Mouse (Mus musculus): ENCODE data around the gene Steap3.

The Steap3 gene

DNA sequence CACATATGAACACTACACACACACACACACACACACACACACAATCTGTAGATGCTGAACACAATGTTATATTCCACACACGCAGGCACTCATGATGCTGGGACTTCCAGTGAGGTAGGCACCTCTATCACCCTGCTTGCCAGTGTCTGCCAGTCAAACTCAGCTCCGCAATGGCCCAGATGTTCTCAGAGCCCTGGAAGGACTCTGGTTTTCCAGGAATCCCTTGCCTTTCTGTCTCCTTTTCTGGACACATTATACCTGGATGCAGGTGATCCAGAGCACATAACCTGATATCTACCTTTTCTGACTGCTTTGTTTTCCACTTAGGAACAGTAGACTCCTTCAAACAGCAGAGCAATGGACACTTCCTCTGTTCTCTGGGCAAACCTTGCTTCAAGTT, 75.8 kb downstream of the Steap3 start:
- no peak for DNase-seq

DNA sequence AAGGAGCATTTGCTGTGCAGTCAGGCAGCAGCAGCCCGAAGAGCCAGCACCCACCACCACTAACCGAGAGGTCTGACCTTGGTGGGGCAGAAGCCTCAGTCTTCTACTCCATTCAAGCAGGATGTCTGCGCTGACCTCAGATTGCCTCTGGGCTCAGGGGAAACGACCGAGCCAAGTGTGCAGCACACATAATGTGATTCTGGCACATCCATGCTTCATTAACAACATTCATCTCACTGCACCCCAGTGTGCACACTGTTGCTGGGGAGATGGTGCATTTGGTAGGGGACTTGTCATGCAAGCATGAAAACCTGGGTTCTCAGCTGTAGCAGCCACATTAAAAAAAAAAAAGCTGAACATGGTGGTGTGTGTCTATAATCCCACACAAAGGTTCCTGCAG, 76.6 kb downstream of the Steap3 start:
- DNase-seq = no peak

DNA sequence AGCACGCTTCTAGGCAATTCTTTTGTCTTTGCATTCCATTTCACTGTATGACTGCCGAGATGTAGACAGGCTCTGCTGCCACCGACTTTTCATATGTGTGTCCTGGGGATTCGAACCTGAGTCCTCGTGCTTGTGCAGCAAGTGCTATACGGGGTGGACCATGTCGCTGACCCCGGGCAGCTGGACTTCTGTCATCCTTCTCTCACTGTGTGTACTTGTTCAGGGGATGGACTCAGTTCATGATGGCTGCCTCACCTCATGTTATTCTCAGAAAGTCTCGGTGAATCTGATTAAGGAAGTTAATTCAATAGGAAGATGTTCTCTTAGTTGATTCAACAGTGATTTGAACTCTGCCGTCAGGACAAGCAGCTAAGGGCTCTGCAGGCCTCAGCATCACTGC, 78.9 kb downstream of the Steap3 start:
- no peak for DNase-seq

DNA sequence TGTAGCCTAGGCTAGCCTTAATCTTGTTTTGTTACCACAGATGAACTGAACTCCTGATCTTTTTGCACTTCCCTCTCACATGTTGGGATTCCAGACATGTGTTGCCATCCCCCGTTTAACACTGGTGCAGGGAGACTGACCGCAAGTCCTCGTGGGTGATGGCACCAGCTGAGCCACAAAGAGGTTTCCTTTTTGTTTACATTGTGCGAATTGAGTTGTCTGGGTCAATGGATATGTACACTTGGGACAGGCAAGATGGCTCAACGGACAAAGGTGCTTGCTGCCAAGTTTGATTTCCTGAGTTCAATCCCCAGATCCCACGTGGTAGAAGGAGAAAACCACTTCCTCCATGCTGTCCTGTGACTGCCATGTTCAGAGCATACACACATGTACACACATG, 80.2 kb downstream of the Steap3 start:
- DNase-seq = no peak

DNA sequence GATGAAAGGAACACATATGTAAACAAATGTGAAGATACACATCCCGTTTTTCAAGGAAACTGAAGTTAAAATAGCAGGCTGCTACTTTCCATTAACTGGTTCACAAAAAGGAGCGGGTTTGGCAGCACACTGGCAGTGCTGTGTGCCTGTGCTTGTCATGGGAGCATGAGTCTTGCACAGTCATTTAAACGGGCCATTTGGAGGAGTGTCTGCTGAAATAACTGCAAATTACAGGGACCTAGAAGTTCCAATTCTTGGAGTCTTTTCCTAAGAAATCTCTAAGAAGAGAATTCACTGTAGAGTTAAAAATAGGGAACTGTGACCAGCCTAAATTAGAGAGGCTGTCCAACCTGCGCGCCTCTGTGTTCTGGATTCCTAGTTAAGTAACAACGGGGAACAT, 81.6 kb downstream of the Steap3 start:
- DNase-seq = no peak

DNA sequence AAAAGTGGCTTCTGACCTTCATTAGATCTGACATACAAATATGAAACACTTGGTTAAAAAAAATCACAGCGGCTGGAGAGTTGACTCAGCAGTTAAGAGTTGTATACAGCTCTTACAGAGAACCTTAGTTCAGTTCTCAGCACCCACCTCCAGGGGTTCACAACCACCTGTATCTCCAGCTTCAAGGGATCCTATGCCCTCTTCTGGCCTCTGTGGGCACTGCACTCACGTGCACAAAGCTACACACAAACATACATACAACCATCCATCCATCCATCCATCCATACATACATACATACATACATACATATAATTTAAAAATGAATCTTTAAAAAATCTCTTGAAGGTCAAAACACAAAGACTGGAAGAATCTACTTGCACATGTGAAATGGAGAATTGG, 82.2 kb downstream of the Steap3 start:
- DNase-seq = no peak

DNA sequence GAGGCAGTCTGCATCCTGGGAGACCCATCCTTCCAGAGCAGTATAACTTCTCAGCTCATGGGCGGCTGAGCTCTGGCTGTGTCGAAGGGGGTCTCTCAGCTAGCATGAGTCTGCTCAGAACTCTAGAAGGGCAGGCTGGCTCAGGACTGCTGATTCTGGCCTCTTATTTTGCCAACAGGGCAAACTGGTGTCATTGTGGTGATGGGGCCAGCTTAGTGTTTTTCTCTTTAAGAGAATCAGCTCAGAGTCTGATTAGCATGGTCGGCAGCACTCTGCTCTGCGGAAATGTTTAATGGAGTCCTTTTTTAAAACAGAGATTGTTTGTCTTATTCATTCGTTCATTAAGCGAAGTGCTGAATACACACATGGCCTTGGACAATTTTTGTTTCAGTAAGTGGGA, 83.3 kb downstream of the Steap3 start:
- no peak for DNase-seq

DNA sequence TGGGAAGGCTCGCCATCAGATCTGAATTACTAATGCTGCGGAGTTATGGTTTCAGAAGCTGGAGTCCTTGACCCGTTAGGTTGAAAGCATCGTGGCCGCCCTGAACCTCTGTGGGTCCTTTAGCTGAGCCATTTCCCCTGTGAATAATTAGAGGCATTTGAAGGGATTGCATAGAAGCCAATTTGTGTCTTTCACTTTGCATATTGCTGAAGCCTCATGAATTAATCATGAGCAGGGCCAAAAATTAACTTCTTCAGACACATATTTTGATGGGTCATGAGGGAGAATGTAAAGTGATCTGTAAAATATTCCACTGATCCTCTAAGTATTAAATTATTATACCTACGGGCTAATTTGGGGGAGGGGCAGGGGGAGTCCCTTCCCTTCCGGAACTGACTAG, 85.4 kb downstream of the Steap3 start:
- DNase-seq = no peak

DNA sequence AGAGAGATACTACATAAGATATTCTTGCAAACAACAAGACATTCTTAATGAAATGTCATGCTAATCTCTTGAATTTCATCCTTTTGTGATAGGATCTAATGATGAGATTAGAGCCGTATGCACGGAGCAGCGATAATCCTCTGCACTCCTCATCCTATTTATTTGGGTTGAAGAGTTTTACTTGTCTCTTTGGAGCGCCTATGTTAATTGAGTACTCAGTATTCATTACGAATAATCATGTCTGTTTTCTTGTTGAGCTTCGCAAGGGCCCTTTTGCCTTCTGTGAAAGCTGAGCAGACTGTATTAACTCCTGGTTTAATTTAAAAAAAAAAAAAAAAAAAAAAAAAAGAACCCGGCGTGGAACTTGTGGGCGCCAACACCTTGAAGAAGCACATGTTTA, 85.8 kb downstream of the Steap3 start:
- DNase-seq = no peak

DNA sequence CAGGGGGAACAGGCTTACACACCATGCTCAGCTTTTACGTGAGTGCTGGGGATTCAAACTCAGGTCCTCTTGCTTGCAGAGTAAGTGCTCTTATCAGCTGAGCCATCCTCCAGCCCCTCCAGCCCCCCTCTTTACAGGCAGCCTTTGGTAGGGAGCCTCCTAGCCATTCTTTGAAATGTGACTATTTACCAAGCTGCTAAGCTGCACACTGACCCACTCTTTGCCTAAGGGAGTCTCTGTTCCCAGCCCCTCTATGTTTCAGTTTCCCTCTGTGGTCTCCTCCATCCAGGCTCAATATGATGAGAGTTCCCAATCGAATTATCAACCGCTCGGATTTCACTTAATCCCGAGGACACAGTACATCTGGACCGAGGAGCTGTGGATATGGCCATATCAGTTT, 86.3 kb downstream of the Steap3 start:
- no peak for DNase-seq

DNA sequence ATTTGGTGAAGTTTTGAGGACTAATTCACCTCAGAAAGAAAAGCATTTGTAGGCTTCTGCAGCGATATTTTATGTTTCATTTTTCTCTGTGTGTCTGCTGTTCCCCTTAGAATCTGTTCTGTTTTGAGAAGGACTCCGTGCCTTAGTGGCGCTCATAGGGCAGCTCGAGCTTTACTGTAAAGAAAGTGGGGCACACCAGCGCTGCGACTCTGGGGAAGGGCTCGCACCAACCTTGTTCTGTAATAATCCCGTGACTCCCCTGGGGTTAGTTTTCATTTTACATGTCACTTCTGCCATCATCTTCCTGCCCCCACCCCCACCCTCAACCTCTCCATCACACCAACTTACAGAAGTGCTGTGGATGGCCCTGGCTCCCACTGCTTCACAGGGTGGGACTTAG, 95.4 kb downstream of the Steap3 start:
- DNase-seq = no peak

DNA sequence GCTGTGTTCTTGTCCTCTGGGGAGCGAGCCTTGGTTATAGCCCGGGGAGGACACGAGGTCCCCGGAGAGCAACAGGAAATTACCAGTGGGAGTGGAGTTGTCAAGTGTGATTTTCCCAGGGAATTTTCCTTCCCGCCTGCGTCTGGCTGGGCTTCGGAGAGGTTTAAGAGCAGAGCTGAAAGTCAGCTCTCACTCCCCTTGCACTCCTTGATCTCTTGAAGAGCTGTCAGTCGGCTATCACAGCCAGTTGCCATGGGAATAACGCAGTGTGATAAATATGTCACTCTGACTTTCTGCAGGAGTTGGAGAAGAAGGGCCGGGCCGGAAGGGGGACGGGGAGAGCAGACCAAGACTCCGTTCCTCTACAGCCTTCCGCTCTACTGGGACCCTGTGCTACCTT, 96.2 kb downstream of the Steap3 start:
- no peak for DNase-seq

DNA sequence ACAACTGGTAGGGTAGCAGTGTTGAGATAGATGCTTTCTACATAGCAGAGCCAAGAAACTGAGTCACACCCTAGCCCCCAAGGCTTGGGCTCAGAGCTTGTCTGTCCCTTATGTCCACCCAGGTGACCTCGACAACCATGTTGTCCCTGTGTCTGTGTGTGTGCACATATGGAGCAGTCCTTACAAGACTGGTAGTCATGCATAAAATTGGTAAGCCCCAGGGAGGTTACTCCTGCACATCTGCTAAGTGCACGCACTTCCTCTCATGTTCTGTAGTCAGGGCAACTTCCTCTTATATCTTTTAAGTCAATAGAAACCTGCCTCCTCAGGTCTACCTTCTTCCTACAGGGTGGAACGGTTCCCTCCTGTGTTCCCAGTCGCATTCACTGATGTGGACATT, 97.5 kb downstream of the Steap3 start:
- DNase-seq = no peak

DNA sequence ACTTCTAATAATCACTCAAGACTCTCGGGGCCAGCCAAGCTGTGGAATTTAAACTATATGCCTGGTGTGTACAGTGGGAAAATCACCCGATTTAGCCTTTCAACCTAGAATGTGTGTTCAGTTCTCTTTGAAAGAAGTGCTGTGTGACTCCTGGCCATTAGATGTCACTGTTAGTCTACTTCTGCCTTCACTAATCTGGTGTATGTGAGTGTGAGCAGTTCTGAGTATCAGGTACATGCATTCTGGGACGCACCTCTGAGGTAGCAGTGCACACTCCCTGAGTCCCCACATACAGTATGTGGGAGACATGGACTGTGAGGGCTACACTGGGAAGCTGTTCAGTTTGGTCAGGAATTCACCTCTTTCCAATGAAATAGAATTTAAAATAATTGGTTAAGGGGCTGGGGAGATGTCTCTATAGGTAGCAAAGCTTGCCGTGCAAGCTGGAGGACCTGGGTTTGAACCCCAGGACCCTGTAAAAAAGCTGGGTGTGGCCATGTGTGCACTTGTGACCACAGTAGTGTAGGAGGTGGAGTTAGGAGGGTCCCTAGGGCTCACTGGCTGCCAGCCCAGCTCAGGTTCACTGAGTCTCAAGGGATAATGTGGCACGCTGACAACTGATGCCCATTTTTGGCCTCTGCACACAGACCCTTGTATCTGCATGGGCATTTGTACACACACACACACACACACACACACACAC, 100.5 kb downstream of the Steap3 start:
- DNase-seq = no peak

DNA sequence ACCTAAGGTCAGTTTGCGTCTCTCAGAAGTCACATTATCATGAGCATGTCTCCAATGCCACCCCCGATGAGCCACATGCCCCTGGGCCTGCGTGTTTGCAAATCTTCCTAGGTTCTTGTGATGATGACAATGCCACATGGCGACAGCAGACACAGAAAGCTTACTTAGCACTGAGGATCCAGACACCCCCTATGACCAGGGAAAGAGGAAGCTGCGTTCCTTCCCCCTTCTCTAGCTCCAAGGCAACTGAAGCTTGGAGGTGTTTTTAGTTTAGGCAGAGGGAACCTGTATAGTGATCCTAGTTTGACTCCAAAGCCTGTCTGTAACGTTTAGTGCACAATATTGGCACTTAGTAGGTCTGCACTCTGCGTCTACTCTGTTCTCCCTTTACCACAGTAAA, 102.2 kb downstream of the Steap3 start:
- DNase-seq = no peak

DNA sequence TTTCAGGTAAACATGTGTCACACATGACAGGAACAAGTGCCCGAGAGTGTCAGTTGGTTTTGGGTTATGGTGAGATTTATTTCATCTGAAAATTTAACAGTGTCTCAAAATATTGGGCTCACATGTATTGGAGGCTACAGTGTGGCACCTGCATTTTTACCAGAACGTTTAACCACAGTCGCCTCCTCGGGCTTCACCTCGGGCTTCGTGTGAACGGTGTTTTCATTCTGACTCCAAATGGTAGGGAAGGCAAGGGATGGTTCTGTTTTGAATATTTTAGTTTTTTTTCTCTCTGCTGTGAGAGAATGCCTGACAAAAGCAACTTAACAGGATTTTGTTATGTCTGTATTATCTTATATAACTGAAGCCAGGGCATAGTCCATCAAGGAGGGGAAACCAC, 103.8 kb downstream of the Steap3 start:
- no peak for DNase-seq

DNA sequence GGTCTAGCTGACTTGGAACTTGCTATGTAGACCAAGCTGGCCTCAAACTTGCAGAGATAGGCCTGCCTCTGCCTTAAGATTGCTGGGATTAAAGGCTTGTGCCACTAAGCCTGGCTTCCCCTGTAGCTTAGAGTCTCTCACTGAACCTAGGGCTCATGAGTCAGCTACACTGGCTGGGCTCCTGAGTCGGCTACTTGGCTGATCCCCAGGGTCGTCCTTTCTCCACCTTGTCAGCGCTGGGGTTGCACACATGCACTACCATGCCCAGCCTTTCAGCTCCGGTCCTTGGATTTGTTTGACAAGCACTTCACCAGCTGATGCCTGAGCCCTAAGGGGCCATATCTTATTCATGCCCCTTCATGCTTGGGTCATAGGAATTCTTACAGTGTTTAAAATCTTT, 104.5 kb downstream of the Steap3 start:
- no peak for DNase-seq

DNA sequence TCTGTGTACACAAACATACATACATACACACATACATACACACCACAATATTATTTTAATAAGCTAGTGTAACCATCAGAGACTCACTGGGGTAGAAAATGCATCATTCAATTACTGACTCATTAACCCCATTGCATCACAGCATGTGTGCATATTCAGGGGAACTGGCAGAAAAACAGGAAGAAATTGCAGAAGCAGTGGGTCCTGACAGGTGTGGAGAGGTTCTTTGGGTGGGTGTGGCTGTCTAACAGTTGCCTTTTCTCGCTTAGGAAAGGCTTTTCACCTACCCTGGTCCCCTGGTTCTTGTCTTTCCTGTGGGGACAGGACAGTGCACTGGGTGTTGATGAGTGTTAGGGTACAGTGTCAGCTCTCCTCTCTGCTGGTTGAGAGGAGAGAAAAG, 109.9 kb downstream of the Steap3 start:
- DNase-seq = no peak

DNA sequence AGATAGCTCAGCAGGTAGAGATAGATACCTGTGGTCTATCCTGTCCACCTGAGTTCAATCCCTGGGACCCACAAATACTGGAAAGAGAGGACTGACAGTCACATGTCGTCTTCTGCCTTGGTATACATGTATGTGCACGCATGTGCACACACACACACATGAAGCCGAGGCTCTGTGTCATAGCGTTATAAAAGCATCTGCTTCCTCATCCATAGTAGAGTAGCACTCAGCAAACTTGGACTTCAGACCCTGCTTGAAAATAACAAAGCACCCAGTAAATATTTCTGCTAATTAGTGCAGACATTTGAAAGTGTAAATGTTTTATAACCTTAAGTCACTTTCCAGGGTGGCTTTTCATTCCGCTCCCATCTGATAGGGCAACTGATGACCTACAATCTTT, 111.0 kb downstream of the Steap3 start:
- no peak for DNase-seq

DNA sequence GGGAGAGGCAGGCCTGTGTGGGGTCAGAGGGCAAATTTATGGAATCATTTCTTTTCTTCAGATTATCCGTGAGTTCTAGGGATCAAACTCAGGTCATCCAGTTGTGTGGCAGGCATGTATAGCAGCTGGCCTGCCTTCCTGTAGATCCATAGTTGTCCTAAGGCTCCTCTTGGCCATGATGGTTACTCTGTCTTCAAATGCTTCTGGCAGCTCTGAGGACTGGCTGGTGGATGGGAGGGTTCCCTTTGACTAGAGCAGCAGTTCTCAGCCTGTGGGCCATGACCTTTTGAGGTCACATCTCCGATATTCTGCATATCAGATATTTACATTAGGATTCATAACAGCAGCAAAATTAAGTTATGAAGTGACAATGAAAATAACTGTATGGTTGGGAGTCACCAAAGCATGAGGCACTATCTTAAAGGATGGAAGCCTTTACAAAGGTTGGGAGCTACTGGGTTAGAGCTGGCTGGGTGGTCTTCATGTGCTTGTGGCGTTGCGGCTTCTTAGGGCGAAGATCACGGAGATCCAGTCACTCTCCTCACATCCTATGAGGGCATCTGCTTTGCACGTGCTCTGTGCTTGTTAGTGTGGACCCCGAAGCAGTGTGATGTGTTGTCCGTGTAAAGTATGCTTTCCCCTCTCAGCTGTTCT, 113.9 kb downstream of the Steap3 start:
- DNase-seq = no peak

DNA sequence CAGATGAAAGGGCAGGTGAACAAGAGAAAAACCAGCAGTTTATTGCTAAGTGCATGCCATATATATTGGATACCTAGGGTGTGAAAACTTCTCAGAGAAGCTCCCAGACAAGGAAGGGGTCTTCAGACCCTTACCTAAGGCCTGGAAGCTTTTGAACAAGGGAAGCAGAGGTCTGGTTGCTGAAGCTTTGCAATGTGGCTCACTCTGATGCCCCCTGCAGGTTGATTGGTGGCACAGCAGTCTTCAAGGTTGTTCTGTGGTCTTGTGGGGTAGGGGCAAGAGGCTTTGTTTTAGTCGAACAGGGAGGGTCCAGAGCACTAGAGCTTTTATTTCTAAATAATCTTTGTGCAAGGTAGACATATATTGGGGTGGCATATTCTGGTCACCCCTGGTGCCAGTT, 117.2 kb downstream of the Steap3 start:
- DNase-seq = peak; percentile 45

DNA sequence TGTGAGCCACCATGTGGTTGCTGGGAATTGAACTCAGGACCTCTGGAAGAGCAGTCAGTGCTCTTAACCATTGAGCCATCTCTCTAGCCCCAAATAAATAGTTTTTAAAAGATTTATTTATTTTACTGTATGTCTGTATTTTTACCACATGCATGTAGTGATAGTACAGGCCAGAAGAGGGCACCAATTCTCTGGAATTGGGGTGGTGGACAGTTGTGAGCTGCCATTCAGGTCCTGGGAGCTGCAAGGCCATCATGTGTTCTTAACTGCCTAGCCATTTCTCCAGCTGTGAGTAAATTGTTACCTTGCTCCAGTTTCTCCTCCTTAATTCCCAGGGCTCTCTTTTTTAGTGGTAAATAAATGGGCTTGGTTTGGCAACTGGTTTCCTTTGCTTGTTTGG, 118.3 kb downstream of the Steap3 start:
- peak; percentile 22 for DNase-seq

DNA sequence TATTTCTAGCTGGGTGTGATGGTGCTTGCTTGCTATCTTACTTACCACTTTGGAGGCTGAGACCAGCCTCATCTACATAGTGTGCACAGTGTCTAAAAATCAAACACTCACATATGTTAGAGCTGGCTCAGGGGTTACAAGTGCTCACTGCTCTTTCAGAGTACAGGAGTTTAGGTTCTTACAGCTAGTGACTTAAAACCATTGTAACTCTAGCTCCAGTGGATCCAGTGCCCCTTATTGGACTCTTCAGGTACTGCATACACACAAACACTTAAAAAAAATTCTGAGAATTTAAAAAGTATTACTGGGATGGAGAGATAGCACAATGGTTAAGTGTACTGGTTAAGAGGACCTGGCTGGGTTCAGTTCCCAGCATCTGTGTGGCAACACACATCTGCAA, 125.5 kb downstream of the Steap3 start:
- no peak for DNase-seq

DNA sequence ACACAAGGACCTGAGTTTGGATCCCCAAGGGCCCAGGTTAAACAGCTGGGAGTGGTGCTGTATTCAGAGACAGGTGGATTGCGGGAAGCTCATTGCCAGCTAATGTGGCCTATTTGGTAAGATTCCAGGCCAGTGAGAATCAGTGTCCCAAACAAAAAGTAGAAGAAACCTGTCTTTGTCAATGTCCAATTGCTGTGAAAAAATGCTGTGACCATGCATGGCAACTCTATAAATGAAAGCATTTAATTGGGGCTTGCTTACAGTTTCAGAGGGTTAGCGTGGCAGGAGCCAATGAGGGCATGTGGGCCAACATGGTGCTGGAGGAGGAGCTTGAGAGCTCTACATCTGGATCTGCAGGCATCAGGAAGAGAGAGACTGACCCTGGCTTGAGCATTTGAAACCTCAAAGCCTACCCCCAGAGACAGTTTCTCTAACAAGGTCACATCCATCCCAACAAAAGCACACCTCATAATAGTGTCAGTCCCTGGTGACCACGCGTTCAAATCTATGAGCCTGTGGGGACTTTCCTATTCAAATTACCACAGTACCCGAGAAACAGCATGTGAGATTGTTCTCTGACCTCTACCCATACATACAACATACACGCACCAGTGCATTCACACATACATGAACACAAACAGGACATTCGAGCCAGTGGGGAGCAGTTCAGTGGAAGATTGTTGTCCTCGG, 126.8 kb downstream of the Steap3 start:
- DNase-seq = no peak

DNA sequence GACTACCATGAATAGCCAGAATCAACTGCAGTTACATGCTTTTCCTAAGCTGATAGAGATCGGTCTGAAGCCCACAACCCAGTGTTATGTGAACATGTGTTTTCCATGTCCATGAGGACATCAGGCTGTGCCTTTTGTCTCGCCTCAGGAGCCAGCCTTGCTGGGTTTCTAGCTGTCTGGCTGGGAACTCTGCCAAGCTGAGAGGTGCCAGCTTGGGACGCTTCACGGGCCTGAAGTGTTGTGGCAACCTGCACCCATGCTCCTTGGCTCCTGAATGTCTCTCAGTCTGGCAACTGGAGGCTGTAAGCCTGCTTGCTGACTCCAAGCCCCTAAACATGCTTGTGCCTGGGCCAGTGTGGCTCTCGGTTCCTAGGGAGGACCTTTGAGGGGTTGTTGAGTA, 130.0 kb downstream of the Steap3 start:
- no peak for DNase-seq

All from thymus, postnatal 14 days (tissue).